Mouse (Mus musculus) lung, postnatal 4 days (tissue): ENCODE results near the gene Lrrc75a.
A peak's percentile ranks its signal among the peaks of the same experiment; 100 is the strongest.
"Not testable (repeated sequence)": the region's sequence is repeated elsewhere in the genome, so short reads cannot be mapped to it uniquely, and the experiment has no call there.

Experiments
- DNase-seq, 2 experiments: peaks; one replicate each; pipeline ENCODE4 v3.0.0; 2021

Gene Lrrc75a

DNA sequence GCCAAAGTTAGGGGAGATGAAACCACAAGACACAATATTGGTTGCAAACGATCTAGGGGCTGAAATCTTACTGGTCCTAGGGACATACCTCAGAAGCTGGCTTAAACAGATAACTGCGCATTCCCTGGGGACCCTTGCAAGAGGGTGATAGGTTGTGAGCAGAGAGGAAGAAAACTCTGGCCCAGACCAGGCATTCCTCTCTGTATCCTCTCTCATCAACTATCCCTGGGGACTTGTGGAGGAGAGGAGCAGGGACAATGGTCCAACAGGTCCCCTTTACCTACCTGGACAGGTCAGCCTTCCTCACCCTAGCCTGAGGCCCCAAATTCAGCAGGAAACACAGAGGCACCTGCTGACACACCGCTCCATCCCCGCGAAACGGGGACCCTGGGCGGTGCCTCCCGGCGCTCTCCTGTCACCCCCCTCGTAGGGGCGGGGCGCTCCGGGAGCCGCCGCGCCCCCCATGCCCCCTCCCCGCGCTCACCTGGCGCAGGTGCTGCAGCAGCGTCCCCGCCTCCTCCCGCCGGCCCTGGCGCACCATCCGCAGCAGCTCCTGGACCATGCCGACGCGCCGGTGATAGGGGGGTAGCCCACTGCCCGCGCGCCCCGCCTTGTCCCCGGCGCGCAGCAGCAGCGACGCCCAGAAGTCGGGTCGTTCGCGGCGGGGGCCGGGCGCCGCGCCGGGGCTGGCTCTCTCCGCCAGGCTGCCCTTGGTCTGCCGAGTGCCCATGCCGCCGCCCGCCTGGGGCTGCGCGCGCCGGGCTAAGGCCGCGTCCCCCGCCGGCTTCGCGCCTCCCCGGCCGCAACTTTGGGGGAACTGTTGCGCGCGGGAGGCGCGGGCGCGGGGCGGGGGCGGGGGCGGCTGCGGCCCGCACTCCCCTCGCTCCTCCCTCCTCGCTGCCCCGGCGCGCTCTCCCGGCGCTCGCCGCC, at the start of gene Lrrc75a:
Gene Lrrc75a (minus strand): TSS at position 863 of the 930 bp plus-strand sequence.
- DNase-seq: peak; percentile 60 to 75

DNA sequence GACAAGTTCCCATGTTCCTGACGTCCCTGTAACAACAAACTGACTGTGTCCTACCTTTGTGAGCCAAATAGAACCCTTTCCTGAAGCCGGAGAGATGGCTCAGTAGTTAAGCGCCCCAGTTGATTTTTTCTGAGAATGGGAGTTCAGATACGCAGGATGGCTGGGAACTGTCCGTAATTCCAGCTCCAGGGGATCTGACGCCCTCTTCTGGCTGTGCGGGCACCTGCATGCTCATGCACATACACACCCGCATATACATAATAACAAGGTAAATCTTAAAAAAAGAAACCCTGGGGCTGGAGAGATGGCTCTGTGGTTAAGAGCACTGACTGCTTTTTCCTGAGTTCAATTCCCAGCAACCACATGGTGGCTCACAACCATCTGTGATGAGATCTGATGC, 46.8 kb upstream of the Lrrc75a start:
- DNase-seq: no peak

DNA sequence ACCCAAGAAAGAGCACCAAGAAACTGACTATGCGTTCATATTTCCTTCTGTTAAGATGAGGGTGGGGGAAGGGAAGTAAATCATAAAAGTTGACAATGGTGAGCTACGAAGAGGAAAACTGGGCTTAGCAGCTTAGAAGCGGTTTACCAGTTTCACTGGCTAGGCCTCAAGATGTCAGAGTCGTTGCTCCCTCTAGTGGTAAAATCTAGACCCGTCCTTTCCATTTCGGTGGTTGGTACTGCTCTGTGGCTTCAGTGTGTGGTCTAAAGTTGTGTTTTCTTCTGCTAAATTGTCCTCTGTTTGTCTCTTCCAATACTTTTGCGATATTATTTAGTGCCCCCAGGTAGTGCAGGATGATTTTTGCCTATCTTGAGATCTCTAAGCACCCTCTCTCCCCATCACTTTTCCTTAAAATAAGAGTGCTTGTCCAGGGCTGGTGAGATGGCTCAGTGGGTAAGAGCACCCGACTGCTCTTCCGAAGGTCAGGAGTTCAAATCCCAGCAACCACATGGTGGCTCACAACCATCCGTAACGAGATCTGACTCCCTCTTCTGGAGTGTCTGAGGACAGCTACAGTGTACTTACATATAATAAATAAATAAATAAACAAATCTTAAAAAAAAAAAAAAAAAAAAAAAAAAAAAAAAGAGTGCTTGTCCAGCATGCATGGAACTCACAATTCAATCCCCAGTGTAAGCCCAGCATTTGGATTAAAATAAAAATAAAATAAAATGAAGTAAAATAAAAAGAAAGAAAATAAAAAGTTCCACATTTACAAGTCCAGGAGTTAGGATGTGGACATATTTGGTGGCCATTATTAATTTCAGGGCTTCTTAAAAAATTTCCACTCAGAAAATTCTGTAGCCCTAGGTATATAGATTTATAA, 45.2 kb upstream of the Lrrc75a start:
- DNase-seq: peak in 1 of 2 experiments; percentile 58

DNA sequence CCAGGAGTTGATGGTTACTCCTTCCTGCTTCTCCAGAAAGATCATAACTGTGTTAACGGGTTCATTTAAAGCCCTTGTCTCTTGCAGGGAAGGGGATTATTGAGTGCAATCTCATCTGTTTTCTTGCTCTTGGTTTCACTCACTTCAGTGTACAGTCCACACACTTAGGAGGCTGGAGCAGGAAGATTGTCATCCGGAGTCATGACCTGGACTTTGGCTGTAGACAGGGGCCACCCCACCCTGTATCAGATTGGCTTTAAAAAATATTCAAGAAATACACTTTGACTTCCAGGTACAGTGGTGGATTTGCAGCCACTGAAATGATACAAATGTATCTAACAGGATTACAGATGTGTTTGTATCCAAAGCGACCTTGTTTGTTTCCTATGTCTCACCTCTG, 43.3 kb upstream of the Lrrc75a start:
- no peak for DNase-seq

DNA sequence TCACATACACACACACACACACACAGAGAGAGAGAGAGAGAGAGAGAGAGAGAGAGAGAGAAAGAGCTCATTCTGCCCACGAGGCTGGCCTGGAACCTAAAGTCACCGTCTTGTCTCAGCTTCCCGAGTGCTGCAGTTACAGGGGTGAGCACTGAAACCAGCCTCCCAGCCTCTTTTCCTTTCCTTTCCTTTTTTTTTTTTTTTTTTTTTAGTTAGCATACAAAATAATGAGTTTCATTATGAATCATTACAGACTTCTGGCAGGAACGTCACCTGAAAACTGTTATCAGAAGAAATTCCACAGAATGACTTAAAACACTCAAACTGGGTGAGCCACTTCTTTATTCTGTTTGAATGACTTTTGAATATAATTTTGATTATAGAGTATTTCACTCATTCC, 31.6 kb upstream of the Lrrc75a start:
- DNase-seq: no peak

DNA sequence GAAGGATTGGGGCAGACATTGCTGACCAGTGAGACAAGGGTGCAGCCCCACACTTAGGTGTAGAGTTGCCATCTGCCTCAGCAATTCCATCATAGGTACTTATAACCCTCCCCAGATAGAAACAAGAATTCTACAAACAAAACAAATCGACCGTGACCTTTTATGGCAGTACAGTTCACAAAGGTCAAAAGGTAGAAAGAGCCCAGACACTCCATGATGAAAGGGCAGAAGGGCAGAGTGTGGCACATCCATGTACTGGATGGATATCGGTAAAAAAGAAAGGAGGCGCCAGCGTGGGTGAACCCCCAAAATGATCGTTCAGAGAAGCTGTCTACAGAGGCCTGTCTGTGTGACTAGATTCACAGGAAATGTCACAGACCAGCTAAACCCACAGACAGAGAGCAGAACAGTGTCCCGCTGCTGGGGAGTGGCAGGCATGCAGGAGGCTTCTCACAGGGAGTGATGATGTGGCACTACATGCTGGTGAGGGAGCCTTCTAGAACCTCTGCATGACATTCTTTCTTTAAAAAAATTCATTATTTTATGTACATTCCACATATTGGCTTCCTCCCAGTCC, 30.5 kb upstream of the Lrrc75a start:
- DNase-seq: no peak

DNA sequence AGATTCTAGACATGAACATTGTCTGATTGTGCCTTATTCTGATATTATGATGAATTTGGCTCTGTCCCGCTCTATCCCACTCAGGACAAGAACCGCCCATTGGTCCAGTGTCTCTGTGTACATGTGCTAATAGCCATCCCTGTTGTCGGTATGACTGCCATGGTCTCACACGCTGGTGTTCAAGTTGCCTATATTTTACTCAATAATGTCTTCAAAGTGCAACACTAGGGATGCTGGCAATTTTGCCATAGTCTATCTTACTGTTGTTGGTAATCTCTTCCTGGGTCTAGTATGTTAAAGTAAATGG, 27.9 kb upstream of the Lrrc75a start:
- DNase-seq: no peak

DNA sequence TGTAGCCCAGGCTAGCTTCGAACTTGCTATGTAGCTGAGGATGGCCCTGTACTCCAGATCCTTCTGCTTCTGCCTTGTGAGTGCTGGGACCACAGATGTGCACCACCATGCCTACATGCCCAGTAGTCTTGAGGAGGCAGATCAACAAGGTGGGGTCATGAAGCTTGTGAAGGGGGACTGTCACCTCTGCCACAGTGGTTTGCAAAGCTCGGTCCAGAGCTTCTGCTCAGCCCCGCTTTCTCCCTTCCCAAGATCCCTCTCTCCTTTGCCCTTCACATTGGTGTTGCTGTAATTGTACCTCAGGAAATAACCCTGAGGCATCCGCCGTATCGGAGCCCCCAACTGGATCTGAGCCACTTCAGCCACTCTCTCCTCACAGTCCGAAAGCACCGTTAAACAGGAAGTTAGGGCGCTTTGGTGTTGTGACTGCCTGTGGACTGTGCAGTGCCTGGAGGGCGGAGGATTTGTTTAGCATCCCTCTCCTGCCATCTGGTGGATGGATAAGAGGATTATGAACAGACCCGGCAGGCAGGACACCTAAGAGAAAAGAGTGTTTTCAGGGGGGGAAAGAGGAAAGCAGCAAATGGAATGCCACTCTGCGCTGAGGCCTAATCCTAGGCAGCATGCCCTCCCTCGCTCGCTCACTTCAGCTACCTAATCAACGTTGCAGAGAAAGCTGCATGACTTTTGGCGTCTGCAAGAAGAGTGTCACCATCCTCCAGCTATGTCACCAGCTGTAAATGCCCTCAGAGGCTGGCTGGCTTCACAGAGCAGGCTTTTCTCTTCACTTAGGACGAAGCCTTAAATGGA, 27.4 kb upstream of the Lrrc75a start:
- peak; percentile 68 to 81 for DNase-seq

DNA sequence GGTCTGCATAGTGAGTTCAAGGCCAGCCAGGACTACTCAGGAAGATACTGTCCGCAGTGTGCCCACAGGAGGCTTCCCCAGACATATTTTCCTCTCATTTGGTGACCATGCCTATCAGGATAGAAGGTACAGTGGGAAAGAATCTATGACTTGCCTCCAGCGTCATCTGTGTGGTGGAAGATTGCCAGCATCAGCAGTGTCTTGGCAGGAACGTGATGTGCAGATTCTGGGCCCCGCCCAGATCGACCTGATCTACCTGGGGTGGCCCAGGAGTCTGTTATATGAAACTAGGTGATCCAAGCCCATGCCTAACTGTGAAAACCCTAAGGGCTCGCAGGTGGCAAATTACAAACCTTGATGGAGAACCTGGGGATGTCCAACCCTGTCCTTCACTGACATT, 21.7 kb upstream of the Lrrc75a start:
- no peak for DNase-seq

DNA sequence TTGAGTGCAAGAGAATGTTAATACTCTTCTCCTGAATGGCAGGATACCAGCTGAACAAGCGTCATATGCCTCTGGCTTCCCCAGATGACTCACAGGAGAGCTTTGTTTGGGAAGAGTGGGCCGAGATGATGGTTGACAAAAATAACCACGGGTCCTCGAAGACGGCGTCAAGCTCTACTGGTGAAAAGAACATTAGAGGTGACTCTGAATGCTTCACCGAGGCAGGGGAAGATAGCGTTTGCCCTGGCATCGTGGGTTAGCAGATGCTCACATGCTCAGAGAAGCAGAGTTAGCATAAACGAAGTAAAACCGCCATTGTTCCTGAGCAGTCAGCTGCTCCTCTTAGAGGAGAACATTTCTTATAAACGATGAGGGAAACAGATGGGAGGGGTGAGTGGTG, 21.1 kb upstream of the Lrrc75a start:
- DNase-seq: no peak

DNA sequence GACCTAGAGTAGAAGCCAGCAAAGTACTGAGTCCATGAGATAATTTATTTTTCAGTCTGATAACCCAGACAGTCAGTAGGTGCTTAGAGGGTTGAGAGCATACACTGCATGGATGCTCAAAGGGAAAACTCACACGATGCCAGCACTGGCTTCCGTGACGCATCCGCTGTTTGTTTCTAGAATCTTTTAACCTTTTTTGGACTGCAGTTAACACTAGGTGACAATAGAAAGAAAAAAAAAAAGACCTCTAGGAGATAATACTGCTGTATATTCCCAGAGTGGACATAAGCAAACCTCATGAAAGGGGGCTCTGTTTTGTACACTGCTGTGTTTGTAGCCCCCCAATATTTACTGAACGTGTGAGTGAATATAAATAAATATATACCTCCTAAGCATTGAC, 20.7 kb upstream of the Lrrc75a start:
- no peak for DNase-seq

DNA sequence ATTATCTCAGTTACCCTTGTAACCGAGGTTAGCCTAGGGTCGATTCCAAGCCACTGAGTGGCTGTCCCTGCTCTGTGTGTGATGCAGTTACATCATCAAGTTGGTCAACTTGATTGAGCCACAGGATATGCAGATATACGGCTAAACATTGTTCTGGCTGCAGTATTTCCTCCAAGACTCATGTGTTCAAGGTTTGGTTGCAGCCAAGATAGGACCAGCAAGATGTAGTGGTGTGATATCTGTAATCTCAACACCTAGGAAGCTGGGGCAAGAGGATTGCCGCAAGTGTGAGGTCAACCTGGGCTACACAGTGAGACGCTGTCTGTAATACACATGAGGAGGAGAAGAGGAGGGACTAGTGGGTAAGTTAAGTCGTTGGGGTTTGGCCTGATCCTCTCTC, 15.9 kb upstream of the Lrrc75a start:
- DNase-seq: no peak

DNA sequence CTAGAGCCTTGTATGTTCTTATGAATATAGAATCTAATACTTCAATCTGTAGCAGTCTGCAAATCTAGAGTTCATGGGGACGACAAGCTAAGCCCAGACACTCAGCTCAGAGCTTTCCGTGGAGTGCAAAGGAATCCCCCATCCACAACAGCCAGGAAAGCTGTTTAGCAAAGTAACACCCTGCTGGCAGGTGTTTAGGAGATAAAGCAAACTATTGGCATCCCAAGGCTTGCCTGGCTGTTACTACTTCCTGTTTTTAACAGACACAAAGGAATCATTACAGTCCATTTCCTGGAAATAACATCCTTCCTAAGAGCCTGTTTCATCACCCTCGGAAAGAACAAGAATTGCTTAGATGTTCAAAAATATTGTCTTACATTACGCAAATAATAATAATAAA, 12.6 kb upstream of the Lrrc75a start:
- no peak for DNase-seq

DNA sequence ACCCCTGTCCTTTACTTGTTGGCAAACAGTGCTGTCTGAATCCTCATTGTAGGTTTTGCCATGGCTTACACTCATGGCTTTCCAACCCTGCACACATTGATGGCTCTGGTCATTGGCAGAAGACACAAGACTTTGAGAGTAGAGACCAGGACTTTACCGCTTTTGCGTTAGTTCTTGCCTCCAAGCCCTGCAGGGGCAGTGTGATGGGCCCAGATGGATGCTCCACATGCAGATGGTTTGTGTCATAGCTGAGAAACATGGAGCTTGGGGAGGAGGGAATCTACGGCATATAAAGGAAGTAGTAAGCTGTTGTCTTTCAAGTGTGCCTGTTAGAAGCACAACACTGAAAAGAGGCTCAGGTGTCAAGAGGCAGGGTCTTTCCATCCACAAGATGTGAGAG, 3.8 kb upstream of the Lrrc75a start:
- no peak for DNase-seq

DNA sequence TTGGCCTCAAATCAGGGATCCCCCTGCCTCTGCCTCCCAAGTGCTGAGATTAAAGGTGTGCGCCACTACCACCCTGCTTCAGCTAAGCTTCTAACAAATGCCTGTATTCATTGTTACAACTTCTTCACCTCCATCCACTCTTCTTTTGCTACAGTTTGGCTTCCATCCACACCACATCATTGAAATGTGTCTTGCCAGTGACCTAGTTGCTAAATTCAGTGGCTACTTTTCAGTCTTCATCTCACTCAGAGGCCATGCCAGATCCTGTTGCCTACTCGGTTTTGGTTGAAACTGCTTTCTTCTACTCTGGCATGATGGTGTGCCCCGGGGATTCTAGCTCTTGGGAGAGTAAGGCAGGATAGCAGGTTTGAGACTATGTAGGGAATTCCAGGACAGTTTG, 3.2 kb upstream of the Lrrc75a start:
- DNase-seq: no peak

DNA sequence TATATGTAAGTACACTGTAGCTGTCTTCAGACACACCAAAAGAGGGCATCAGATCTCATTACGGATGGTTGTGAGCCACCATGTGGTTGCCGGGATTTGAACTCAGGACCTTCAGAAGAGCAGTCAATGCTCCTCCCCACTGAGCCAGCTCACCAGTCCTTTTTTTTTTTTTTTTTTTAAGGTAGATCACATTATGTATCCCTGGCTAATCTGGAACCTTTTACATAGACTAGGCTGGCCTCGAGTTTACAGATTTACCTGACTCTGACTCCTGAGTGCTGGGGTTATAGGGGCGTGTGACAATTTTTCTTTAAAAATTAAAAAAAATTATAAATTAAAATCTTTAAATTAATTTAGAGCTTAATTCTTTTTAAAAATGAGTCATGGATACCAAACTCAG, 1.5 kb upstream of the Lrrc75a start:
- DNase-seq: not testable (repeated sequence)

DNA sequence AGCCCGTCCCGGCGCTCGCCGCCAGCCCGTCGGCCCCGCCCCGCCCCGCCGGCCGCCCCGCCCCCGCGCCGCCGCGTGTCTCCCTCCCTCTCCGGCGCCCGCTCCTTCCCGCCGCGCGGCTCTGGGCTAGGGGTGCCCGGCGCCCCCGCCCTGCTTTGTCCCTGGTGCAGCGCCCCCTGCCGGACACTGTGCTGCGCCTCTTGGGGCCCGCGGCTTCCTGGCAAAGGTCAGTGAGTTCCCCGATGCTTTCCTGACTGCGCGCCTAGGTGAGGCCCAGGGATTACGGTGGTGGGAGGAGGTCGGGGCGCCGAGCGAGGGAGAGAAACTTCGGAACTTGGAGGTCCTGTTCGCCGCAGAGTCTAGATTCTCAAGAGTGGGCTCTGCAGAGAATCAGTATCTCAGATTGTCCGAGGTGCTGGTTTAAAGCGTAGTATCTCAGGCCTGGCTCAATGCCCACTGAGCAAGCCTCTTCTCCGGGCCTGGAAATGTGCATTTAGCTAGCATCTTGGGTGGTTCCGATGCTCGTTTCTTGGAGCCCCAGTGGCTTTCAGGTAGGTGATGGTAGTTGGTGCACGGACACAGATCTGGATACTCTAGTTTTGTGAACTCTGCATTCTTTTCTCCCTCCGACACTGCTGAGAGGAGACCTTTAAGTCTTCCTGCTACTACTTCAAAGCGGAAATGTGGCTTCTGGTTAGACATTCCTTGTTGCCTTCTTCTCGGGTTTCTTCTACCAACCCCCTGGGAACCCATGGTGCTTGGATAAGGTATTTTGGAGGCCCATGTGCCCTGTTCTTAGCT, 468 bp upstream of the Lrrc75a start, which contains the start of gene Mmgt2:
Gene Mmgt2 (plus strand): TSS at position 74 of the 801 bp plus-strand sequence.
- peak; percentile 97 for DNase-seq

DNA sequence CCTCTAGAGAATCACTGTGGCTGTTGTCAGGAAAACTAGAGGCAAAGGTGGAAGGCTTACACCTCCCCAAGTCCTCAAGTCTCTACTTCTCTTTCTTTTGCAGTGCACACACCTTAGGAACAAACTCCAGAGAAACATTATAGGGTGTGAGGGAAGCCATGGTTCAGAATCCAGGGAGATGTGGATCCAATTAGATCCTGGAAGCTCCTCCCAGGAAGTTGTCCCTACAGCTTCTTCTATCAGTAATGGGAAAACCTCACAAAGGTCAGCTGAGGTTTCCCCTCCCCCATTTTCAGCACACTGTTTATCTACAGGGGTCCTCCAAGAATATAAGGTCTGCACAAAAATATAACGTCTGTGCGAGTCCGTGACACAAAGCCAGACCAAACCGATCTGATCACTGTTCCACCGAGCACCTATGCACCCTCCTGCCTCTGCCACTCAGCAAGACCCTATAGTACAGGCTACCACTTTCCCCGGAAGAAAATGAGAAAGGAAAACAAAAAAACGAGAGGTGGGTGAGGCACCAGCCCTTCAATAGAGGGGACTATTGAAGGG, 1.3 kb downstream of the Lrrc75a start:
- no peak for DNase-seq

DNA sequence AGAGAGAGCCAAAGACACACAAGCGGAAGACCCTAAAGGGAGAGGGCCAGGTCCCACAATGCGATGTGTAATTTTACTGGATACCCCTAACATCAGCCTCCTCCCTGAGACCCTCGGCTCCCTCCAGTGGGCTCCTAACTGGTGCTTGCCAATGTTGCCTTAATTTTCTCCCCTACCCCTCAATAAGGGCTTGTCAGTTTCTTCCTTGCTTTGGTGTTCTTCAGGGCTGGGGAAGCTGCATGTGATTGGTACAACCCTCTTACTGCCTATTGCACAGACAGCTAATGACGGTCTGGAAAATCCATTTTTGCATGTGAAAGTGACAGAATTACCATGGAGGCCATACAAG, 1.9 kb downstream of the Lrrc75a start:
- no peak for DNase-seq

DNA sequence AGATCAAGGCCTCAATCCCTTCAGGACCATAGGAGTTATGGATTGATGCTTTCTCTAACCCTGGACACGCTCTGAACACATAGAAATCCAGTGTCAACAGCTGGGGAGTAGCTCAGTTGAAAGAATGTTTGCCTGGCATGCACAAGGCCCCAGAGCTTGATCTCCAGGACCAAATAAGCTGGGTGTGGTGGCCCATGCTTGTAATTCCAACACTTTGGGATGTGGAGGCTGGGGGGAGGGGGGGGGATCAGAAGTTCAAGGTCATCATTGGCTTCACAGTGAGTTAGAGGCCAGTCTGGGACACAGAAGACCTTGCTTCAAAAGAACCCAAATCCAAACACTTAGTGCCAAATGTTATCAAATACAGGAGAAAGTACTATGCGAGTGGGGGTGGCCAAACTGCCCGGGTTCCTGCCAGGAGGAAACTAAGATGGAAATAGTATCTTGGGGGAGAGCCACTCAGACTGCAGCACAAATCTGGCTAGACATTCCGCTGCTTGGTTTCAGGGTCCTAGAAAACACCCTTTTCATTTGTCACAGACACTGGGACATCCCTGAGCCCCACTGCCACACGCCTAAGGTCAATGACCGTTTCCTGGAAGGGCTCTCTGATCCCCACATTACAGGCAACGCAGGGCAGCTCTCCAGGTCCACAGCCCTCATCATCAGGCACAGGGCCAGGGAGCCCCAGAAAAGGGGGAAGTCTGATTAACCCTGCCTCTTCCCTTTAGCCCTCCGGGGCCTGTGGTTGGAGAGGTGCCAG, 2.4 kb downstream of the Lrrc75a start:
- DNase-seq: peak; percentile 69 to 76

DNA sequence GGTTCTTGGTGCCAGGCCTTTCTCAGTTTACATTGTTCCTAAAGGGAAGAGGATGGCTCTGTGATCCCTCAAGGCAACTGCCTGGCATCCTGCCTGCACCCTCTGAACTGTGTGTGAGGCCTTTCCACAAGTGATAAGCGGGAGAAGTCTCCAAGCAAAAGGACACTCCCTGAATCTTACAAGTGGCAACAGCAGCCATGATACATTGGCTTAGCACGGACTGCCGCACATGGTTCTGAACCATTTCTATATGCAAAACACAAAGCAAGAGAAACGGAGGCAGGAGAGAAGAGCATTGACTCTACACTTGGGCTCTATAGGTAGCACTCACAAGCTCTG, 3.0 kb downstream of the Lrrc75a start:
- DNase-seq: peak in 1 of 2 experiments; percentile 42
